Mouse (Mus musculus): ENCODE results near the gene Scn1b.

The Scn1b gene

GRCm38 (mm10) chr7:31114646-31115045 lies 12.2 kb downstream of the Scn1b start:
- DNase-seq: no peak

DNA sequence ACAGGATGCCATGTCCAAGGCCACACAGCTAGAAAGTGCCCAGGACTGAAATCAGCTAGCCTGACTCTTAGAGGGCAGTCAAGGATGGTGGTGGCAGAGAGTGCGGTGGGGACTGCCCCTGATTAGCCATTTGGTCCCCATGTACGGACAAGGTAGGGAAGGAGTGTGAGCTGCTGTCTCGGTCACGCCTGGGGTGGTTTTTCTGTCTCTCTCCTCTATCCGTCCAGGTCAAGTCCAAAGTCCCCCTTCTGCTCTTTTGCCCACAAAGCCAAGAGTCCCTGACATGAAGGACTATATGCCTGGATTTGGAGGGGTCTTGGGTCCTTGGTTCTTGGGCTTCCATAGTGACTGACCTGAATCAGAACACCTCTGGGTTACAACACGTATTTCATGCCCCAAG lies 13.0 kb downstream of the Scn1b start:
- no peak for DNase-seq

DNA sequence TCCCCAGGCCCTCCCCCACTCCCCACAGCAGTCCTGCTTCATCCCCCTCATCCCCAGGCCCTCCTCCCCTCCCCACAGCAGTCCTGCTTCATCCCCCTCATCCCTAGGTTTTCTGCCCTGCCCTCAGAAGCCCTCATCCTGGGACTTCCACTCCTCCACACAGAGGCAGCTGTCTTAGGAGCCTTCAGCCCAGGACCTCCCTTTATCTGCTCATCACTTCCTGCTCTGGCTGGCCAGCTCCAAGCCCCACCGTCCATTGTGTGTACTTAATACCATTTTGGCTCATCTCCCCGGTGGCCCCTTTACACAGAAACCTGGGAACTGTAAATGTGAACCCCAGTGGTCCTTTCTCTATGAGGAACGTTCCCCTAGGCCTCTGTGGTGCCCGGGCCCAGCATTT lies 14.8 kb downstream of the Scn1b start:
- no peak for DNase-seq

- DNase-seq: no peak
These were observed 15.9 kb downstream of the Scn1b start for GRCm38 (mm10) chr7:31110861-31111385.

GRCm38 (mm10) chr7:31109796-31110195 lies 17.0 kb downstream of the Scn1b start:
- no peak for DNase-seq

- DNase-seq: no peak
These were observed 17.7 kb downstream of the Scn1b start for GRCm38 (mm10) chr7:31109091-31109490.

DNA sequence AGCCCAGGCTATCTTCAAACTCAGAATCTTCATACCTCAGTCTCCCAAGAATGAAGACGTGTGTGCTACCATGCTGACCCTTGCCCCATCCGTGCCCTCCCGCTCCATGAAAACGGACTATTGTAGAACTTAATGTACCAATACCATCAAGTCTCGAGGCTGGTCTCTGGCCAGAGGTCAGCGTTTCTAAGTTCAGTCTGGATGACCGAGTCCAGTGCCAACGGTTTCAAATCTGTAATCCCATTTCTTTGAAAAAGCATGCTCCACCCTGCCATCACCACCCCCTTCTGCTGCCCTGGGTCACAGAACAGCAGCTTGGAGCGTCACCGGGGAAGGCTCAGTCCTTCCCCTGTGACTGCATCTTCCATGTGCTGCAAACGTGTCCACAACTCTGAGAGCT lies 19.0 kb downstream of the Scn1b start:
- no peak for DNase-seq

DNA sequence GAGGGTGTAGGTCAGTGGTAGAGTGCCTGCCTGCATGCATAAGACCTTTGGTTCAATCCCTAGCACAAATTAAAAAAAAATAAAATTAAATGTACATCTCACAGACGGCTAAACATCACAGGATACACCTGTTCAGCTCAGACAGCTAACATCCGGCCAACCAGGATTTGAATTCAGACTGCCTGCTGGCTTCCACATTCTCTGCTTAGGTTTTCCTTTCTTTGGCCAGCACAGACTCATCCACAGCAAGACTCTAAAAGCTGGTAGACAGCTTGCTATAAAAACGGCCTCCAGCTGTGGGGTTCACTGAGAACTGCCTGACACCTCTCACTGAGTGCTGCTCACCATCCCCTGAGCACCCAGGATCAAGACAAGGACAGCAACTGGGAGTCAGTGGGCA lies 20.6 kb downstream of the Scn1b start:
- DNase-seq: no peak

- peak; percentile 52 for DNase-seq
These were observed 21.6 kb downstream of the Scn1b start for GRCm38 (mm10) chr7:31105061-31105768.

GRCm38 (mm10) chr7:31100786-31101185 lies 26.0 kb downstream of the Scn1b start:
- DNase-seq: no peak

GRCm38 (mm10) chr7:31099612-31099982 lies 27.2 kb downstream of the Scn1b start:
- DNase-seq: no peak

DNA sequence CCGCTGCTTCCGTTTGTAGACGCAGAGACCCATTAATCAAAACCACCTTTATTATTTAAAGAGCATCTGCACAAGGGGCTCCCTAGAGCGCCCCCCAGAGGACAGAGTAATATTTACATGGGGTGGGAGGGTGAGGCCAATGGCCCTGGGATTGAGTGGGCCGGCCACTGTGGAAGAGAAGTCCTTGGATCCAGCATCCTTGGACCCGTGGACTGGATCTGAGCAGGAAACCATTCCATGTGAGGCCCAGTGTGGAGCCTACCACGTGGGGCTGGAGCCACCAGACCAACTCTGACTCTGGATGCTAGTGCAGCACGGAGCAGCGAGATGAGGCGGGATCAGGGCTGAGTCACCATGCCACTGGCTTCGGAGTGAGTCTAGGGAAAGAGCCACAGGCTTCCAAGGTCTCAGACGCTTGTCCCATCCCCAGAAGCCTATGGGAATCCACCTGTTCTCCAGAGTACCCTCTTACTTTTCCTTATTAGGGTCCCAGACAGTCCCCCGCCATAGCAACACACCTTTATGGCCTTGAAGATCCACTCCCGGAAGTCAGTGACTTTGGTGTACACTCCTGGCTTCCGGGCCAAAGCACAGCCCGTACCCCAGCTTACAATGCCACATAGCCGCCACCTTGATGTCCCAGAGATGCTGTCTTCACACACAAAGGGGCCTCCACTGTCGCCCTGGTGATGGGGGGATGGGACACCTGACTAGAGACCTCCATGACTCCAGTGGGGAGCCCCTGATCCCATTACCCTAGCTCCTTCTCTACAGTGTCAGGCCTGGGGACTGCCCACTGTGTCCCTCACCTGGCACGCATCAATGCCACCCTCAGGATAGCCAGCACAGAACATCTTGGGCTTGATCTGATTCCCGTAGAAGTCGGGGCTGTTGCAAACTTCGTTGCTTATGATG lies 27.8 kb downstream of the Scn1b start:
- DNase-seq: no peak

DNA sequence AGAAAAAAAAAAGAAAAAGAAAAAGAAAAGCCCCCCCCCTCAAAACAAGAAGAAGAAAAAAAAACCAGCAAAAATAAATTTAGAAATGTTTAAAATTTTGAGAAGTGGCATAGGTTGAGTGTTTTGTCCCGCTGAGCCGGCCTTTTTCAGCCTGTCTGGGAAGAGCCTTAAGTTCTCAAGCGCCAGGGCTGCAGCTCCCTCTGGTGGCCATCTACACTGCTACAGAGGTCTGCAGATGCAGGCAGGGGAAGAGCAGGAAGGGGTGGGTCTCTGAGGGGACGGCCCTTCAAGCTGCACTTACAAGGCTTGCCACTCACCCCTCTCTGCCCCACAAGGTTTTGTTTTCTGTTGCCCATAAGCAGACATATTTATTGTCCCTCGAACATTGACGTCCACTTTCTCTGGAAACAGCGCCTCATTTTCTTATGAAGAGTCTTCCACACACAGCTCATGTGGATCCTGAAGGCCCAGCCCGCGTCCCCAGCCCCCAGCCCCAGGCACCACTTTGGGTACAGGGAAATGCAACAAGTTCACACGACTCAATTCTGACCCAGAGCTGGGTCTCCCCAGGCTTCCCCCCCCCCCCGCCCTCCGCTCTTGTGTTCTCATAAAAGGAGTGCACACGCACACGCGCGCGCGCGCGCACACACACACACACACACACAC lies 29.1 kb downstream of the Scn1b start:
- DNase-seq: peak; percentile 94

GRCm38 (mm10) chr7:31096892-31097564 lies 29.8 kb downstream of the Scn1b start:
- no peak for DNase-seq

GRCm38 (mm10) chr7:31094774-31095501 lies 31.9 kb downstream of the Scn1b start:
- DNase-seq: no peak

DNA sequence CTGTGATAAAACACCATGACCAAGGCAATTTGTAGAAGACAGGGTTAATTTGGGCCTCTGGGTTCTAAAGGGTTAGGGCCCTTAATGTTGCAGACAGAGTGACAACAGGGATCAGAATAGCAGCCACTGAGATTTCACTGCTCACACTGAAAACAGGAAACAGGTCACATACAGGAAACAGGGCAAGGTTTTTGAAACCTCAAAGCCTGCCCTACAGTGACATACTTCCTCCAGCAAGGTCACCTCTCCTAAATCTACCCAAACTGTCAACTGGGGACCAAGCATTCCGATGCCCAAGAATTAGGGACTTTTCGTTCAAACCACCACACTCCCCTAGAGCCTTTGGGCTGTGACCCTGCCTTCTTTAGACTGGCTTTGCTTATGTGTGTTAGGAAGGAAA lies 37.1 kb downstream of the Scn1b start:
- no peak for DNase-seq

GRCm38 (mm10) chr7:31088206-31088605 lies 38.6 kb downstream of the Scn1b start:
- DNase-seq: no peak

GRCm38 (mm10) chr7:31087262-31087661 lies 39.5 kb downstream of the Scn1b start:
- no peak for DNase-seq

DNA sequence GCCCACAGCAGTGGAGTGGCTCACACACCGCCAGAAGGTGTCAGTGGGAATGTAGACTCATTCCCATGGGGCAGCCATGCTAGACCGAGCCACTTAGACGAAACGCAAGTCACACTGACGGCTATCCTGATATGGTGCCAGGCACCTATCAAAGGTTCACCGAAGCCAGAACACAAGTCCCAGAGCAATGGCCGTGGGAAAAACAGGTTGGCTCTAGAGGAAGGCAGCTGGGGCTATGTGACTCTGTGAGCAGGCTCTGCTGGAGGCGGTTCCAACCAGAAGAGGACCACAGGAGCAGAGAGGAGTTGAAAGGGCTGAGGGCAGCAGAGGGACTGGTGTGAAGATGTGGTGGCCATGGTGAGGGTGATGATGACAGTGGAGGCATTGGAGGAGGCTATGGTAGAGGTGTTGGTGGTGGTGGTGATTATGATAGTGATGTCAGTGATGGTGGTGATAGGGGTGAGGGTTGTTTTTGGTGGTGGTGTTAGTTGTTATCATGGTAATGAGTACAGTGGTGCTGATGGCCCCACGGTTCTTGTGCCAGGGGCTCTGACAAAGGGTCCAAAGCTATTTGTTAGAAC lies 40.5 kb downstream of the Scn1b start:
- DNase-seq: no peak

- no peak for DNase-seq
These were observed 41.6 kb downstream of the Scn1b start for GRCm38 (mm10) chr7:31085171-31085570.

- no peak for DNase-seq
These were observed 42.7 kb downstream of the Scn1b start for GRCm38 (mm10) chr7:31084140-31084539.

Data from right cerebral cortex, postnatal 4 days (tissue).